Mouse (Mus musculus) gastrocnemius, adult 2 months (tissue): ENCODE measurements around the gene Efhb. TPM values are rescaled to one million over a fixed set of nuclear protein-coding genes. Genes with fewer than 3 reads are reported as not detected.
A peak's percentile ranks its signal among the peaks of the same experiment; 100 is the strongest.

Experiments
- DNase-seq: peaks from one replicate; pipeline ENCODE4 v3.0.0; 2022
- H3K27ac ChIP-seq: fragments of 200-600 bp; 2 replicates; pipeline ENCODE4 v1.8.1; 2022; ENCODE audit warnings: mild to moderate bottlenecking
- H3K4me3 ChIP-seq: fragments of 200-600 bp; 2 replicates; pipeline ENCODE4 v1.8.1; 2022; ENCODE audit warnings: mild to moderate bottlenecking, moderate library complexity
- CTCF ChIP-seq: fragments of 200-600 bp; IDR thresholded peaks from 2 replicates; pipeline ENCODE4 v1.8.1; 2022; ENCODE audit warnings: antibody characterized with exemption, mild to moderate bottlenecking, moderate library complexity
- intact Hi-C: fragments of 180-260 bp; cut with DNase I; formaldehyde crosslinking; loops from one replicate; pipeline ENCODE4 v1.15.1; 2025
- total RNA-seq, 2 experiments: library from RNA; stranded (reverse); gene quantifications; 2 replicates each; pipeline ENCODE4 v1.2.3; 2021

The Efhb gene
- total RNA-seq, 2 experiments from 2014 or later: 0.06 to 0.10 TPM

- Histone ChIP-seq H3K4me3 (peak overlapping the region; percentile 64), H3K27ac (peak overlapping the region; percentile 64)
- intact Hi-C loops: no loop called here
- DNase-seq: no peak
- TF ChIP-seq CTCF: no peak
These were observed 347 bp upstream of the Efhb start for GRCm38 (mm10) chr17:53463496-53463840.

- no peak overlapping the region for H3K4me3 ChIP-seq
- H3K27ac ChIP-seq: no peak overlapping the region
- DNase-seq: no peak
- no peak for TF ChIP-seq CTCF
- intact Hi-C loops: no loop called here
These were observed 6.4 kb downstream of the Efhb start for GRCm38 (mm10) chr17:53456742-53457141.

- TF ChIP-seq CTCF: no peak
- intact Hi-C loops: no loop called here
- DNase-seq: no peak
- Histone ChIP-seq H3K4me3 (no peak overlapping the region), H3K27ac (no peak overlapping the region)
These were observed 7.0 kb downstream of the Efhb start for GRCm38 (mm10) chr17:53456152-53456551.

GRCm38 (mm10) chr17:53402689-53403306 is 60.3 kb downstream of the Efhb start:
- H3K4me3 ChIP-seq: peak overlapping the region; percentile 56
- intact Hi-C loops: no loop called here
- H3K27ac ChIP-seq: no peak overlapping the region
- TF ChIP-seq CTCF: peak; percentile 67
- peak; percentile 42 for DNase-seq

GRCm38 (mm10) chr17:53393201-53393600 is 69.9 kb downstream of the Efhb start:
- H3K4me3 ChIP-seq: no peak overlapping the region
- intact Hi-C loops: no loop called here
- DNase-seq: no peak
- no peak for TF ChIP-seq CTCF
- no peak overlapping the region for H3K27ac ChIP-seq

- Histone ChIP-seq H3K4me3 (no peak overlapping the region), H3K27ac (no peak overlapping the region)
- peak; percentile 46 for TF ChIP-seq CTCF
- DNase-seq: no peak
- intact Hi-C loops: no loop called here
These were observed 73.6 kb downstream of the Efhb start for GRCm38 (mm10) chr17:53389507-53389906.

- peak; percentile 44; the same call in 1 of the 2 replicates for TF ChIP-seq CTCF
These were observed 75.3 kb downstream of the Efhb start for GRCm38 (mm10) chr17:53387581-53388473.

GRCm38 (mm10) chr17:53386863-53387262 is 76.3 kb downstream of the Efhb start:
- intact Hi-C loops: no loop called here
- no peak overlapping the region for H3K27ac ChIP-seq
- no peak overlapping the region for H3K4me3 ChIP-seq
- DNase-seq: no peak
- TF ChIP-seq CTCF: no peak

More at GRCm38 (mm10) chr17:53387581-53388473, 75.3 kb downstream of the Efhb start:
- H3K4me3 ChIP-seq: no peak overlapping the region
- no peak overlapping the region for H3K27ac ChIP-seq
- intact Hi-C loops: no loop called here
- DNase-seq: no peak

- no peak overlapping the region for H3K4me3 ChIP-seq
- H3K27ac ChIP-seq: no peak overlapping the region
- TF ChIP-seq CTCF: no peak
- intact Hi-C loops: no loop called here
- no peak for DNase-seq
These were observed 99.0 kb downstream of the Efhb start for GRCm38 (mm10) chr17:53364111-53364510.

Other genes with a start within 250 kb of the Efhb start
- 10 to 100 TPM; 48.0 to 52.0 TPM for gene Rab5a, start 15.9 kb upstream of the Efhb start, total RNA-seq
- not detected for gene Pp2d1, start 76.1 kb upstream of the Efhb start, total RNA-seq
- 10 to 100 TPM; 65.7 to 70.4 TPM for gene Kat2b, start 103.5 kb upstream of the Efhb start, total RNA-seq
- gene Sgo1, start 226.0 kb upstream of the Efhb start, total RNA-seq: not detected